6 mouse cellular contexts compared by ENCODE assay signal in genomic region chr10:41413471-41413870, GRCm38 (mm10). TPM values are rescaled to one million over a fixed set of nuclear protein-coding genes. Genes with fewer than 3 reads are reported as not detected.
DNase-seq lines count a peak whose midpoint lies in the region; TF ChIP-seq lines count a peak whose summit lies in the region.
"Not testable (repeated sequence)": the region's sequence is repeated elsewhere in the genome, so short reads cannot be mapped to it uniquely, and the experiment has no call there.

No protein-coding gene starts in this region.

- not testable (repeated sequence) for TF ChIP-seq CTCF in E14TG2a.4 (conservative IDR thresholded peaks at IDR 0.05; ENCODE audit: low read length)

- H3K9me3 ChIP-seq in E14TG2a.4 (ENCODE audit: low read length): peaks cover 45% of the 10 kb centered on the region

- peak overlapping the region; percentile 68; the same call in 1 of the 2 replicates for H3K4me3 ChIP-seq in E14TG2a.4 (replicated peaks; ENCODE audit: low read length)

- H3K36me3 ChIP-seq in E14TG2a.4 (ENCODE audit: insufficient read depth, low read length): peaks cover 18% of the 10 kb centered on the region

- peaks cover 22% of the 10 kb centered on the region for H3K4me1 ChIP-seq in E14TG2a.4 (replicated peaks; ENCODE audit: low read depth, low read length)

- DNase-seq in ES-CJ7 (ENCODE audit: low read depth, low spot score) (peak; percentile 60), R1 (ENCODE audit: low read depth, low spot score) (peak; percentile 81), ZHBTc4 (ENCODE audit: low read depth, low spot score) (peak; percentile 57)
- DNase-seq in fat pad, adult 2 months (ENCODE audit: extremely low read depth, low read depth, low spot score): peak; percentile 34
- peak; percentile 4 for DNase-seq in gonadal fat pad, adult 2 months (ENCODE audit: low read depth)

- H3K27me3 ChIP-seq in E14TG2a.4 (ENCODE audit: insufficient read depth, low read length): not testable (repeated sequence)

RNA-seq across cellular contexts. Expression of gene Zbtb24, which starts 36.7 kb away (rescaled TPM):
- 14.3 and 15.3 TPM in 2 replicates for polyA plus RNA-seq in gonadal fat pad, adult 2 months (2012; rRNA removed)

Comparison
In these comparisons a context has a peak if more than half of its experiments do, and no peak if none do; other contexts are left out.
1. Peak in every context shown above with its lines: DNase-seq and H3K4me3 ChIP-seq.
2. DNase-seq: peak in every context shown above with its lines; median percentile 81 in R1; 60 in ES-CJ7; 57 in ZHBTc4; 34 in fat pad, adult 2 months; 4 in gonadal fat pad, adult 2 months.